Mouse (Mus musculus) testis, adult 2 months (tissue): ENCODE results near the gene Ano5. TPM values are rescaled to one million over a fixed set of nuclear protein-coding genes. Genes with fewer than 3 reads are reported as not detected.
A peak's percentile ranks its signal among the peaks of the same experiment; 100 is the strongest.

ENCODE experiments used
- H3K27ac ChIP-seq: fragments of 200-500 bp; 2 replicates; pipeline ENCODE4 v1.5.1; 2012; ENCODE audit warnings: low read depth, low read length; ENCODE audit not compliant: control insufficient read depth, insufficient read depth
- H3K27me3 ChIP-seq: fragments of 200-500 bp; 2 replicates; pipeline ENCODE4 v1.6.1; 2012; ENCODE audit warnings: mild to moderate bottlenecking, low read length, moderate library complexity; ENCODE audit not compliant: control insufficient read depth, insufficient read depth
- H3K36me3 ChIP-seq: fragments of 200-500 bp; 2 replicates; pipeline ENCODE4 v1.6.1; 2012; ENCODE audit warnings: mild to moderate bottlenecking, low read length; ENCODE audit not compliant: control insufficient read depth, insufficient read depth
- H3K4me1 ChIP-seq: fragments of 200-500 bp; 2 replicates; pipeline ENCODE4 v1.6.1; 2012; ENCODE audit warnings: low read length; ENCODE audit not compliant: control insufficient read depth, insufficient read depth
- H3K4me3 ChIP-seq: fragments of 200-500 bp; 2 replicates; pipeline ENCODE4 v1.5.1; 2012; ENCODE audit warnings: low read depth, mild to moderate bottlenecking, low read length, moderate library complexity, mixed read lengths; ENCODE audit not compliant: control insufficient read depth
- CTCF ChIP-seq: fragments of 200-500 bp; IDR thresholded peaks from 2 replicates; pipeline ENCODE4 v1.5.1; 2012; ENCODE audit warnings: low read depth, mild to moderate bottlenecking, inconsistent platforms, low read length, moderate library complexity; ENCODE audit not compliant: control insufficient read depth, insufficient read depth, insufficient replicate concordance
- POLR2A ChIP-seq: fragments of 200-500 bp; IDR thresholded peaks from 2 replicates; pipeline ENCODE4 v1.6.1; 2012; ENCODE audit warnings: low read depth, mild to moderate bottlenecking, inconsistent platforms, low read length, moderate library complexity; ENCODE audit not compliant: control insufficient read depth
- polyA plus RNA-seq: library from polyadenylated mRNA; depleted of rRNA; stranded (reverse); fragments of >200 nt; gene quantifications from 2 replicates; pipeline ENCODE4 v1.2.3, GENCODE M21; 2012

Gene Ano5
- polyA plus RNA-seq, 1 experiment, result 1.2 TPM

DNA sequence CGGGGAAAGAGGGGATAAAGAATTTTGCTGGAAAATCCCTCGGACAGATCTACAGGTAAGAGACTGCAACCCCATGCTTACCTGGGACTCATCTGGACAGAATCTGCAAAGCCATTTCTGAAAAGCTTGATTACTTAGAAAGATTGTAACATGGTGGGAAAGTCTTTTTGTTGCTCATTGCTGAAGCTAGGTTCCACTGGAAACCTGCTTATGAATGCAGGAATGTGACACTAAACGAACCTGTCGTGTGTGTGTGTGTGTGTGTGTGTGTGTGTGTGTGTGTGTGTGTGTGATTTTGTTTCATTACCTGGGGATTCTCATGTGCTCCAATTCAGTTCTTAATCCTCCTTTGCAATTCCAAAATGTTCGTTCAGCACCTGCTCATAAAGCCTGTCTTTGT is 111.8 kb downstream of the Ano5 start:
- Histone ChIP-seq H3K27me3 (peaks cover 4% of the 10 kb centered on the region), H3K27ac (no peak overlapping the region), H3K4me1 (peaks cover 19% of the 10 kb centered on the region), H3K4me3 (no peak overlapping the region), H3K36me3 (no peaks in the 10 kb centered on the region)
- TF ChIP-seq CTCF, result no peak
- no peak for TF ChIP-seq POLR2A

DNA sequence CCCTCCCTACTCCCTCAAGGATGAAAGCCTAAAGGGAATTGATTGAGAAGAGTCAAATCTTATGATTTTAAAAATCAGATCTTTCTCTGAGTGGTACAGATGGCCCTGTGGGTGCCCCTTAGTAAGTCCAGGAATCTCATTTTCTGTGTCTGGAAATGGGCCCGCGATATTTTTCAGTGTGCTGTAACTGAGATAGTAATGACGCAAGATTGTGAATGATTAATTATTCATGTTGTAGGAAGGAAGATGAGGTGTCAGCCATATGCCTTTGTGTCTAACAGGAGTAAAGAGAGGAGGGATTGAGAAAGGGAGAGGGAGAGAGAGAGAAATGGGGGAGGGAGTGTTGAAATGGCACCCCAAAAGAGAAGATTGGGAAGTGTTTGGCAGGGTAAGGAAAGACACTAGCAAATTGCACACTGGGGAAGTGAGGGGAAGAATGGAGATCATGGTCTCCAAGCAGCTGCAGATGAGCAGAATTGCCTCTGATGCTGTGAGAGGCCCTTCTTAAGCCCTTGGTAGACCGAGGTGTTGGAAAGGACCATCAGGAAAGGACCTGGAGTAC is 113.6 kb downstream of the Ano5 start:
- Histone ChIP-seq H3K4me3 (no peak overlapping the region), H3K27me3 (peaks cover 6% of the 10 kb centered on the region), H3K27ac (no peak overlapping the region), H3K36me3 (no peaks in the 10 kb centered on the region), H3K4me1 (peaks cover 20% of the 10 kb centered on the region)
- TF ChIP-seq CTCF (no peak), POLR2A (no peak)

DNA sequence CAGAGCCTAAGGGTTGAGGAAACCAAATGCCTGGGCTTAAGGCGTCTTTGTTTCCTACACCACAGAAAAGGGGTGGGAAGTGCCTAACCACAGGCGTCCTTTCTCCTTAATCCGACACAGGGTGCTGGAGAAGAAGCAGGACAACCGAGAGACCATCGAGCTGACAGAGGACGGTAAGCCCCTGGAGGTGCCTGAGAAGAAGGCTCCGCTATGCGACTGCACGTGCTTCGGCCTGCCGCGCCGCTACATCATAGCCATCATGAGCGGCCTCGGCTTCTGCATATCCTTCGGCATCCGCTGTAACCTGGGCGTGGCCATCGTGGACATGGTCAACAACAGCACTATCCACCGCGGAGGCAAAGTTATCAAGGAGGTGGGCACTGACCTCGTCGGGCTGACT is 114.3 kb downstream of the Ano5 start:
- TF ChIP-seq POLR2A (no peak), CTCF (no peak)

DNA sequence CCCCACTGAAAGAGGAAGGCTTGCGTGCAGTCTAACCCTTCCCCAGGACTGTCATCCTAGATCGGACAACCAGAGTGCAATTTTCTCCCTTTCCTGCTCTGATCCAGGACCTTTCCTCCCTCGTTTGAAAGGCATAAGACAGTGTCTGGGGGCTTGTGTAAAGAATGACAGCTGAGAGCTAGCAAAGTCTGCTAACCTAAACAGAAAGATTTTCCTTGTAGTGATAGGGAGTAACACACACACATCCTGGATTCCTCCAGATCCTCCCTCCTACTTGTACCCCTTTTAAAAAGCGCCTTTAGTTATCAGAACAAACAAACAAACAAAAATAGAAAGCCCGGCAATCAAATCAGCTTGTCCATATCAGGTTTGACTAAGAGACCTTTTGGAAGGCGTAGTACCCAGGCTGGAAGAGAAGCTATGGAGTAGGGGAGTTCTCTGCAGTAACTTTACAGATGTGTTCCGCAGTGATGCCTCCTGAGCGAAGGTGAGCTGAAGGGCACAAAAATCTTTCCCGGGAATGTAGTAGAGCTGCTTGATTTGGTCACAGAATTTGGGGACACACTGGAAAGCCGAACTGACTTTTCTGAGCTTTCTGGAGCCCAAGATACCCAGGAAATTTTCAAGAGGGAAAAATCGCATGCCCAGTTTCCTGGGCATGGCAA is 114.9 kb downstream of the Ano5 start:
- H3K4me3 ChIP-seq, result no peak overlapping the region
- peaks cover 6% of the 10 kb centered on the region for H3K27me3 ChIP-seq

More for the DNA sequence above, 114.3 kb downstream of the Ano5 start:
- Histone ChIP-seq H3K4me3 (peak overlapping the region; percentile 25), H3K27ac (no peak overlapping the region), H3K27me3 (peaks cover 6% of the 10 kb centered on the region), H3K36me3 (no peaks in the 10 kb centered on the region), H3K4me1 (peaks cover 20% of the 10 kb centered on the region)

DNA sequence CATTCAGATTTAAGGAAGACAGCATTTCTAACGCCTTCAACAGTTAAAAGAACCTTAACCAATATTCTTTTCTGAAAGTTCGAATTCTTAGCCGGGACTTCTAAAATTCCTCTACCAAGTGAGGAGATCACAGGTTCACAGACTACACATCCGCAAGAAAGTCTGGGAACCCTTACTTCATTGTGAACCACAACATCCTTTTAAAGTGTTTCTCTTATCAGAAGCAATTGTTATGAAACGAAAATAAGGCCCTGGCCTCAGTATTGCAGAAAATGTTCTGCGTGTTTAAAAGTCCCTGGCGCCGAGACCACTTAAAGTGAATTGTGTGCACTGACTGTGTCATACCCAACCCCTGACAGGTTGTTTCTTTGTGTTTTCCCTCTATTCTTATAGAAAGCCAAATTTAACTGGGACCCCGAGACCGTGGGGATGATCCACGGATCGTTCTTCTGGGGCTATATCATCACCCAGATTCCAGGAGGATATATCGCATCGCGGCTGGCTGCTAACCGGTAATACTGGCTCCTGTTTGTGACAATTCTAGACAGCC is 115.7 kb downstream of the Ano5 start:
- H3K4me1 ChIP-seq, result peaks cover 20% of the 10 kb centered on the region
- TF ChIP-seq CTCF, result no peak
- no peak for TF ChIP-seq POLR2A
- H3K36me3 ChIP-seq, result no peaks in the 10 kb centered on the region
- H3K27me3 ChIP-seq, result peaks cover 6% of the 10 kb centered on the region
- no peak overlapping the region for H3K27ac ChIP-seq
- no peak overlapping the region; the same call in 1 of the 2 replicates for H3K4me3 ChIP-seq

More for the DNA sequence above, 114.9 kb downstream of the Ano5 start:
- Histone ChIP-seq H3K27ac (no peak overlapping the region), H3K4me1 (peaks cover 20% of the 10 kb centered on the region), H3K36me3 (no peaks in the 10 kb centered on the region)
- TF ChIP-seq CTCF (no peak), POLR2A (no peak)

DNA sequence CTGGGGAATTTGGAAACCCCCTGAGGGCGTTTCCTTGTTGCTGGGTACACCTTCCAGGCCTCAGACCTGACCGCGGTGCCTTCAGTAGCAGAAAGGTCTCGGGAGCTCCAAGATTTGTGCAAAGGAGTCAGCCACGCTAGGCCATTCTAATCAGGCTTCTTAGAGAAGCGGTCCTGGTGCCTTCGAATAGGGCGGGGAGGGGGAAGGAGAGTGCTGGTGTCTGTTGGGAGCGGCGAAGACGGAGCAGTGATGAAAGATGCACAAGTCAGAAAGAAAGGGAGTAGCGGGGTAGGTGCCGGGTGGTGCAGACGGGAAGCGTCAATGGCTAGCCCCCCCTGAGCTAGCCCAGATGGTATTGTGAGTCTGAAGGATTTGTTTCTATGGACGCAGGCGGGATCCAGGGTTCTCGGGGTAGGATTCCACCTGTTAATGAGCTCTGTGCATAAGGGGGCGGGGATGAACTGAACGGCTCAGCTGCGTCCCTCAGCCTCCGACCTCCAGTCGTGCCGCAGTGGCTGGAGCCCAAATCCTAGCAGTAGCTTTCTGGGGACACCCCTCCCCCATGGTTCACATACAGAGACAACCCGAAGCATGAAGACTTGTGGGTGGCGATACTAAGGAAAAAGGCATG is 116.3 kb downstream of the Ano5 start:
- Histone ChIP-seq H3K27ac (no peak overlapping the region), H3K4me3 (peak overlapping the region; percentile 11), H3K36me3 (no peaks in the 10 kb centered on the region), H3K27me3 (peaks cover 6% of the 10 kb centered on the region), H3K4me1 (peaks cover 16% of the 10 kb centered on the region)
- TF ChIP-seq POLR2A (no peak), CTCF (no peak)

DNA sequence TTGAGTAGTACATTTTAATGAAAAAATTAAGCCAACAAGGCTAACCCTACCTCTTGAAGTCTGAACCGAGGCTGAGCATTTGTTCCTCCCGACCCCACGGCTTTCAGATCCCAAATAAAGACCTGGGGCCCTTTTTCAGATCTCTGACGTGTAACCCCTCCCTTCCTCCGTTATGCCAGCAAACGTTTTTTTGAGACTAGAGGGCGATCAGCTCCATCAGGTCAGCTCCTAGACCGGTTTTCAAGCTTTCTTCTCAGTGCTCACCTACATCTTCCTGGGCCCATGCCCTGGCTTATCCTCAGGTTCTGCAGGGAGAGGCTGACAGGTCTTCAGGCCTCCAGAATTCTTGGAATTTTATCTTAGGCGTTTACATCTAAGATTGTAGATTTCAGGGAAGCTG is 116.8 kb downstream of the Ano5 start:
- Histone ChIP-seq H3K27me3 (peaks cover 6% of the 10 kb centered on the region), H3K36me3 (no peaks in the 10 kb centered on the region), H3K4me1 (peaks cover 16% of the 10 kb centered on the region), H3K4me3 (no peak overlapping the region), H3K27ac (no peak overlapping the region)
- no peak for TF ChIP-seq CTCF
- TF ChIP-seq POLR2A, result no peak
